Mouse (Mus musculus): ENCODE data around the gene Gm18336.
"Not testable (repeated sequence)": the region's sequence is repeated elsewhere in the genome, so short reads cannot be mapped to it uniquely, and the experiment has no call there.

Gm18336 gene

DNA sequence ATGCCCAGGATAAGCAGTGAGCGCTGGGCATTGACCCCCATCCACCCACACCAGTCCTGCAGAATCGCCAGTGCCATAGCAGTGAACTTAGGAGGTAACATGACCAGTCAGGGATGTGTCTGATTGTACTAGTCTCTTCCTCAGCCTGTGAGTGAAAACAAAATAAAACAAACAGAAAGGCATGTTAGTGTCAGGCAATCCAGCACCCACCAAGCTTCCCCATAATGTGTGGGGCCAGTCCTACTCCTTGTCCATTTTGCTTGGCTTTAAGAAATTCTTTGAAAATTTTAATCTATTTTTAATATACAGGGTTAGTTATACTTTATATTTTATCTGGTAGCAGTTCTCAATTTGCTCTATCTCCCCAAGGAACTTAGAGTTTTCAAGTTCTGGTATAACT, at the start of gene Gm18336:
Gene Gm18336 (minus strand): TSS at position 101 of the 400 bp plus-strand sequence.
- DNase-seq (ENCODE audit: low spot score in 2 of 2) = not testable (repeated sequence)

DNA sequence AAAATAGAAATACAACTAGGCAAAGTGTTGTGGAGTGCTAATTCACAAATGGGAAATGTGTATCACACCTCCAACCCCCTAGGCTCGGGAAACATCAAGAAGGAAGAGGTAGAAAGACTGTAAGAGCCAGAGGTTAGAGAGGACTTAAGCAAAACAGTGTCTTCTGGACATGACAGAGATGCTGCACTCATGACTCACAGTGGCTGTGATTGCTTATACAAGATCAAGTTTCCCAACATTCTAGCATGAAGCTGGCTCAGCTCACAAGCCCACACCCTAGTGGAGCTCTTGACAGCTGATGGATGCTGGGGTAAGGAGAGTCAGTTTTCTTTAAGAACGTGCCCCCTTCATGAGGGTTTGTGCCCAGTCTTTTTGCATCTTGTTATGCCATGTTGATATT, 42.9 kb upstream of the Gm18336 start:
- no peak for DNase-seq (ENCODE audit: low spot score in 2 of 2)

DNA sequence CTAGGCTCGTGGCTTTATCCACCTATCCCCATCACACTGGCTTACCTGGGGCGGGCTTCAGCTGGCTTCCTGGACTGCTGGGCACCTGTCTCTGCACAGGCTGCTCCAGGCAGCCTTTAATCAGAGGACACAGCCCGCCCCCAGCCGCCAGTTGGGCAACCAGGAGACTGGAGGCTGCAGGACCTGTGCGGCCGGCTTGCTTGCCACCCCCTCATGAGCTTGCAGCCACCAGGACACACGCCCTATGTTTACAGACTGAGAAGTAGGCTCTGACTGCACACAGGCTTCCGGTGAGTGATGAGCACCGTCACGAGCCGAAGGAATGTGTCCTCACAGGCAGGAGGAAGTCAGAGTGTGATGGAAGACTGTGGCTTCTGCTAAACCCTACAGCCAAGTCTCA, 36.7 kb upstream of the Gm18336 start, which contains the start of gene Trex2:
Gene Trex2 (minus strand): TSS at position 93 of the 400 bp plus-strand sequence.
- no peak for DNase-seq (ENCODE audit: low spot score in 2 of 2)

DNA sequence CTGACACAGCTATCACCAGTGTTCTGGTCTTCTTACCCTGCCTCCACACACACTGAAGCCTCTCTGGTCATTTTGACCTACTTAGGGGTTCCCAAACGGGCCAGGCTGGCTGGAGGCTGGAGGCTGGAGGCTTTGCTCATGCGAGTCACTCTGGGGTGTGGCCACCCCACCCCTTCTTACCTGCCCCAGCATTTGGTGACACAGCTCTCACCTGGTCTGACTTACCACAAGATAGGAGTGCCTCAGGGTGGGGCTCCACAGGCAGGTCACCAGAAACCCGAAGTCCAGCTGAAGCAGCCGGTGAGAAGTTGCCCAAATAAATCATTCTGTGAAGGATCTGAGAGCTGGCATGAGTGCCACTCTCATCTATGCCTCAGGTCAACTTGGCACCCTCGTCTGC, 34.3 kb upstream of the Gm18336 start:
- DNase-seq (ENCODE audit: low spot score in 2 of 2) = no peak

DNA sequence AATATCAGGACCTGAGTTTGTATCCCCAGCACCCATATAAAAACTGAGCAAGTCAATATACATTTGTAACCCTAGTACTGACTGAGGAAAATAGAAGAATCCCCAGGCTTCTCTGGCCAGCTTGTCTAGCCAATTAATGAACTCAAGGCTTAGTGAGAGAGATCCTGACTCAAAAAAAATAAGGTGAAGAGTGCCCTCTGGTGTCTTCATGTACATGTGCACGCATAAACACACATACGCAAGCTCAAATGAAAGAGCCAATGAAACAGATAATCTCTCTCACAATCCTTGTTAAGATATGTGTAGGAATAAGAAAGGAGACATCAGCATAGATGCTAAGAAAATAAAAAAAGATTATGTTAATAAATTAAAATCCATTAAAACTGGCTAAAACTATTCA, 31.5 kb upstream of the Gm18336 start:
- DNase-seq (ENCODE audit: low spot score in 2 of 2) = no peak

DNA sequence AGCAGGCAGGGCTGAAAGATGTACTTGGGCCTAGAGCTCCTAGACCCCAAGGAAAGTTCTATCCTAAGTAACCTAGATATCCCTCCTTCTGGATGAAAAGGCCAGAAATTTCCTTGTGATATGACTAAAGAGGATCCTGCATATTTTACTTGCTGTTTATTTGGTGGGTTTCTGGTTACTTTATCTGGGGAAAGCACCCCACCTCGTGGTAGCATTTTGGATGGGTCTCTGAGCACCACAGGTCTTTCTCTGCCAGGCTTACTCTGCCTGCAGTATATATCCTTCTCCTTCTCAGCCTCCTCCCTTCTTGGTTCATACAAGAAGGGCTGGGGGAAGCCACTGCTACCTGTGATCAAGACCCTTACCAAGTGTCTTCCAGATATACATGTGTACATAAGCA, 14.2 kb upstream of the Gm18336 start:
- no peak for DNase-seq (ENCODE audit: low spot score in 2 of 2)

DNA sequence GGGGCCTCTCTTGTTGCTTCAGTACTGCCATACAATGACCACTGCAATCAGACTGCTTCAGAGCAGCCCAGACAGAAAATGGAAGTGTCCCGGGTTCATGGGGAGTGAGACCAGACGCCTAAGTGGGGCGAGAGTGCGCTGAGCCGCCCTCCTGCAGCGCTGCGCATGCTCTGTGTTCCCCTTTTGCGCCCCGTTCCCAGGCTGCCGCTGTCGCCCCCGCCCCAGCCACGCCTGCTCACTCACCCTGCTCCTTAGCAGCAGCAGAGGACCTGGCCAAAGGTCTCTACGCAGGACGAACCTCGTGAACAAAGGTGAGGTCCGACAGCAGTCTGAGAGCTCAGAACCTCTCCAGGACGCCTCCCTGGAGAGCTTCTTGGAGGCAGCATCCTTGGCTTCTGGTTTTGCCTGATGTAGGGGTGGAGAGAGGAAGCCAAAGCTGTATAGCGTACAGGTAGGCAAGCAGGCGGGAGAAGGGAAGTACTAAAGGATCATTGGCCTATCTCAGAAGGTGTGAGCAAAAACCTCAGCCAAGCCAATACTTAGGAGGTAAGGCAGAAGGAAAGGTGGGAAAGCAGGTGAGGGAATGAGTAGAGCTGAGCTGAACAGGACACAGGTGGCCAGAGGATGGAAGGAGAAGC, 12.5 kb upstream of the Gm18336 start, which contains the start of gene Zfp92:
Gene Zfp92 (plus strand): TSS at position 217 of the 638 bp plus-strand sequence.
- no peak for DNase-seq (ENCODE audit: low spot score in 2 of 2)

DNA sequence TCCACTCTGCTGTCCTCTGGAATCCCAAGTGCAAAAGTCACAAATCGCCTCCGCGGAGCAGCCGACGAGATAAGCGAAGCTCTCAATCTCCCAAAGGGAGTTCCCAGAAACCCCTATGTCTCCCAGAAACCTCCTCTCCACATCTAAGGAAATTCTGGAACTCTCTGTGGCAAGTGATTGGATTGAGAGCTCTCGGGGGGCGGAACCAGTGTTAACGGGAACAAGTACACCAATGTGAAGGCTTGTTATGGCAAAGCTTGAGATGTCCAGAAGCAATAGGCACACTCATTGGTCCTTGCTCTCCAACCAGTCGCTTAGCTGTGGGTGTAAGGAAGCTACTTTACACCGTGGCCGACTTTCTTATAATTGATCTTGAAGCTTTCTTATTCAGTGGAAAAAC, 3.1 kb upstream of the Gm18336 start:
- no peak for DNase-seq (ENCODE audit: low spot score in 2 of 2)

DNA sequence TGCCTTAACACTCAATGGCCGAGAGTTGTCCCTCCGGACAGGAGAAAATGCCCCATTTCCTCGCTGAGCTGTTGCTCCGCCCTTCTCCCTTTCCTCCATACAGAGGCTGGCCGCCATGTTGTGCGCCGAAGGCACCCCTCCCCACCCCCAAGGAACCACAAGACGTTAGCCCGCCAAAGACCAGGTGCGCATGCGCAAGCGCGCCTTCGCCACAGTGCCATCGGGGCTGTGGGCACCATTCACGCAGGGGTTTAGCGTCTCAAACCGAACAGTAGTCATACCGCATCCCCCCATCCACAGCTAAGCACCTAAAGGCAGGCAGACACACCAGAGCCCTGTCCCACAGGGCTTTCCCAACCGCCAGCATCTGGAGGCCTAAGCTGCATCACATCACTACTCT, 2.4 kb upstream of the Gm18336 start:
- no peak for DNase-seq (ENCODE audit: low spot score in 2 of 2)

DNA sequence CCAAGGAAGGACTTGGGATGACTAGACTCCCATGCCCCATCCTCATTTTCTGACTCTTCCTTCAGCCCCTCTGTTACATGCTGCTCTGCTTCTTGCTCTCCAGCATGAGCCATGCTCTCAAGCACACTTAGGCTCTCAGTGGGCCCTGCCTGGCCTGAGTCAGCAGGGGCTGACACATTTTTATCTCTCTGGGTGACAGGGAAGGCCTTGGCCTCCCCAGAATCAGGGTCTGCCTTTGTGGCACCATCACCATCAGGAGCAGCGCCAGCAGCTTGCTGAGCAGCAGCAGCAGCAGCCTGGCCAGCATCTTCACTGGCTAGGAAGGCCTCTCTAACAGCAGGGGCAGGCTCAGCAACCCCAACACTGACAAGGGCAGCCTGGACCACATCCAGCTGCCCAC, 2.1 kb downstream of the Gm18336 start:
- no peak for DNase-seq (ENCODE audit: low spot score in 2 of 2)

DNA sequence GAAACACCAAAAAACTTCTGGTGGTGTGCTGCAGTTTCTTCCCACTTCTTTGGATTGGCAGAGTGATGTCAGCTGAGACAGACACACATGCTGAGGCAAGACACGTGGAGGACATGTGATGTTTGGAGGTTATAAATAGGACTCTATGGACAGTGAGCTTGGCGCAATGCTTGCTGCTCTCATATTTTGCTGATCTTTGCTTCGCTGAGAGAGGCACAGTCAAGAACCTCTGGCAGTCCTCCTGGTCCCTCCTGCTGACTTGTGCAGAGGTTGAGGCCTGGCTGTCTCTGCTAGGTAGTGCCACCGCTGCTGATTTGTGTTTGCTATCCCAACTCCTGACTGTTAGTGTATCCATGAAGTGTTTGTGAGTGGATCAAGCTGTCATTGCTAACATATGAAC, 7.1 kb downstream of the Gm18336 start:
- no peak for DNase-seq (ENCODE audit: low spot score in 2 of 2)

DNA sequence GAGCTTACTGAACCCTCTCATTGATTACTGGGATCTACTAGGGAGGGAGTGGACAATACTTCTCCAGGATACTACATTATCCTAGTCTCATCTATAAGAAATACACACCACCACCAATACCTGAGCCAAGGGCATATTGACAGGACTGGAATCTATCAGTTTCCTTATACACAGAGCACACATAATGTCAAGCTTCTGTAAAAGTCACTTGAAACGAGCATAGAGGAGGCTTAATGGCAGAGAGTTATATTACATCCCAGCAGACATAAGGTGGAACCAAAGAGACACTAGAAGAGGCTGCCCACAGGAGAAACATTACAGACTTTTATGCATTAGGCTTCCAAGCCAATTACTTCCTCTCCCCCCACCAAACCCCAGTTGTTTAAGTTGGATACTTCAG, 13.6 kb downstream of the Gm18336 start:
- DNase-seq (ENCODE audit: low spot score in 2 of 2) = no peak

DNA sequence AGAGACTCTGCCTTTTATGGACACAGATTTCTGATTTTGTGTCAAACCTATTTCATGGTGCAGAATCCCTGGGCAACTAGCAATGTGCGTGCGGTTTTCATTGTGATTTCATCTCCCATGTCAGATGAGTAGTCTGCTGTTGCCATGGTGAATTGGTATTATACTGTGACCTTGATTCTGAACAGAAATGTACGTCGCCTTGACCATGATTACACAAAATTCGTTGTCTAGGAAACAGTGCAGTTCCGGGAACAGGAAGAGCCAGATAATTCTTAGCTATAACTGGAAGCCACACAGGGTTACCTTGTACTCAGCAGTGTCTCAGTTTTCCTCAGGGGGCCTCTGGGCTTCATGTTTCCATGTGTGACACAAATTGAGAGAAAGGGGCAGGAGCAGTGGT, 14.1 kb downstream of the Gm18336 start:
- no peak for DNase-seq (ENCODE audit: low spot score in 2 of 2)

DNA sequence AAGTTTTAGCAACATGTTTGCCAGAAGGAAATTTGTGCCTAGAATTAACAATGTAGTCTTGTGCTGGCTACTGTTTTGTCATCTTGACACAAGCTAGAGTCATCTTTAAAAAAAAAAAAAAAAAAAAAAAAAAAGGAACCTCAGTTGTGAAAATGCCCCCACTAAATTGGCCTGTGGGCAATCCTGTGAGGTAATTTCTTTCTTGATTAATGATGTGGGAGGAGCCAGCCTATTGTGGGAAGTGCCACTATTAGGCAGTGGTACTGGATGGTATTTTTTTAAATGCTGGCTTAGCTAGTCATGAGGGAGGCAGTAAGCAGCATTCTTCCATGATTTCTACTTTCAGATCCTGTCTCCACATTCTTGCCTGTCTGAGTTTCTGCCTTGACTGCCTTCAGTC, 35.2 kb downstream of the Gm18336 start:
- no peak for DNase-seq (ENCODE audit: low spot score in 2 of 2)

DNA sequence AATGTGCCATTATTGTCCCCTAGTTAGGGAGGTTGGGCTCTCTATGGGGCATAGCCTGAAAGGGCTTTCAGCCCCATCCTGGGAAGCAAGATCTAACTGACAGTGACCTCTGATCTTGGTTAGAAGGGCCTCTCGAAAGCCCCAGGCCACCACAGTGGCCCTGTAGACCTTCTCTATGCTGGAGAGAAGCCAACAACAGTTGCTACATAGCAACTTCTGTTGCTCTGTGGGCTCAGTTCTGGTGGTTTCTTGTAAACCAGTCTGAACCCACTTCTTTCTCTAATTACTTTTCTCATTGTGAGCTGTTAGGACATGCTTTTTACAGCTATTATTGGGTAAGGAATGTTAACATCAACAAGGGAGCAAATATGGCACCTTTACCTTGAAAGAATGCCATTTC, 41.8 kb downstream of the Gm18336 start:
- no peak for DNase-seq (ENCODE audit: low spot score in 2 of 2)

DNA sequence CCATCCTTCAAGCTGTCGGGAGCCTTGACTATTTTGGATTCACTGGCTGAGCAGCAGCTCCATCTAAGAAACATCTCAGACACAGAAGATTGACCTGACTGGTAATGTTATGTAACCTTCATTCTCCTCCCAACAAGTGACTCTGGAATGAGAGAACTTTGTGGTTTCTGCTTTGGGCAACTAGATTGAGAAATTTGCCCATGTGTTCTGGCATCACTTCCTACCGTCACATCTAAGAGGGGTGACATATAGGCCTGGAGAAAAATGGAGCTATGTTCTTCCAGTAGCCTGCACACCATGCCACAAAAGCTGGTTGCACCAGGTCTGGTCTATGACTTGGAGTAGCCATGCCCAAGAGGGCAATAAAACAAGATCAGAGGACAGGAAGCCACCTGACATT, 42.4 kb downstream of the Gm18336 start:
- DNase-seq (ENCODE audit: low spot score in 2 of 2) = no peak
